Mouse (Mus musculus): Measurements from ENCODE around the gene Zfp184.

- no peak; the same call in 1 of the 2 replicates for TF ChIP-seq CTCF (IDR thresholded peaks at IDR 0.05)
- TF ChIP-seq EP300 (IDR thresholded peaks at IDR 0.05; ENCODE audit: insufficient read depth, low read depth, low read length): no peak
- no peak for TF ChIP-seq POLR2A (IDR thresholded peaks at IDR 0.05; ENCODE audit: insufficient read depth, low read depth, low read length)
Observed at GRCm38 (mm10) chr13:22006334-22007120, 61.6 kb downstream of the Zfp184 start.

All from heart, adult 2 months (tissue).